Mouse (Mus musculus): Measurements from ENCODE around the gene Rogdi.

The Rogdi gene

DNA sequence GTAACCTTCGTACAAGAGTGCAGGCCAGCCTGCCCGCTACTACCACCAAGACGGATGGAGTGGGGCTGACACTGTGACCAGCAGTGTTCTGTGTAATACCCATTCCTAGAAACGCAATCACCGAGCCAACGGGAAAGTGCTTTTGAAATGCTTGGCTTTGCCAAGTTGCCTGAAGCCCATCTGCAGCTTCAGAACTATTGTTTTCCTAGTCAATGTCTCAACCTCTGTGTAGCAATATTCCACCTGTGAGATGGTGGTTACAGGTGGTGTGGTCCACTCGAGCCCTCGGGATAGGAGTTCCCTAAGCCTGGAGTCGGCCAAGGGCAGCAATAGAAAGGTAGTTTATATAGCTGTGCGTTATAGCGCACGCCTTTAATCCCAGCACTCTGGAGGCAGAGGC, 28.6 kb downstream of the Rogdi start:
- DNase-seq = no peak

DNA sequence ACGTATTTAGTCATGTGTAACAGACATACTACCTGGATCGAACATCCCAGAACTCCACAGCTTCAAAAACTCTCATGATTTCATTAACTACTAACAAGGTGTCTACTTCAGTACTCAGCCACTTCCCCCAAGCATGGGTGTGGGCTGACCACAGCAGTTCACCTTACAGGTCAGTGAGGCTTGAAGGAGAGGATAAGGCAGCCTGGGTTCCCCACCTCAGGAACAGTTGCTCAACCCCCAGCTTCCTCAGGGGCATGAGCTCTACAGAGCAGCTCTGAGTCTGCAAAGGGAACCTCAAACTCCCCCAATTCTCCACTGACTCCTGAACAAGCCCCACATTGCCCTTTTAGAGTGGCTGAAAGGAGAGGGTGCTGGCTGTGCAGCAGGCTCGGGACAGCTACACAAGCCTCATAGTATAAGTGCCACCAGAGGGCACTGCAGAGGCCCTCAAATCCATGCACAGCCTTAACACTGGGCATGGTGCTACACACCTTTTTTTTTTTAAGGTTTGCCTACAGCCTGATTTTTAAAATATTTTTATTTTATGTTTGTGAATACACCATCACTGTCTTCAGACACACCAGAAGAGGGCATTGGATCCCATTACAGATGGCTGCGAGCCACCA, 33.5 kb downstream of the Rogdi start:
- DNase-seq = peak in 1 of 2 experiments; percentile 42

DNA sequence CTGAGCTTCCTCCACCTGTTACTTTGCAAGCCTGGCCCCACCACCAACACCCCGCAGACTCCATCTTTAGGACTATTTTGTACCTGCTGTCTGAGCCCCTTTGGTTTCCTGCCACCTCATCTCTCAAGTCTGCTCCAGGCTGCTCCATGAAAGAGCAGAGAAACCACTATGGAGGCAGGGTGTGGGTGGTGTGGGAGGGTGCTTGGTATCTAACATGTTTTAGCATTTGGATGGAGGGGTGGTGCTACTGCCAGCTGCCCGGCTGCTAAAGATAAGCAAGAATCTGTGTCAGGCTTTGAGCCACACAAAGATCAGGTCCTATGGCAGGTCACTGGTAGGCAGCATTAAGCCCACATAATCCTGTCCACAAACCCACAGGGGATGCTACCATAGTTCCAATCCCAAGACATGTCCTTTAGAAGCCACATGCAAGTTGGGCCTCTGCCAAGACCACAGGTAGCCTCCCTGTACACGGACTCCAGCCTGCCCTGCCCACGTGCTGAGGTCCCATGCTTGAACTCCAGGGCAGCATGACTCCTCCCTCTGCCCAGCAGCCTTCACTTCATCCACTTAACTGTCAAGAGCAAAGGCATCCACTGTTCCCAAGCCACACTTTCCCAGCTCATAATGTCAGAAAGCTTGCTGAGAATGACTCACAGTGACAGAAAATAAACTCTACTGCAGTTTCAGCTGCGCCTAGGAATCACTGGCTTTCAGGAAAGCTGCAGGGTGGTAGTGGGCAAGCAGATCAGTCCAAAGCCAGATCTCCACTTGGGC, 34.9 kb downstream of the Rogdi start:
- peak; percentile 67 to 80 for DNase-seq

- DNase-seq = no peak
These were observed 37.2 kb downstream of the Rogdi start for GRCm38 (mm10) chr16:4976180-4976579.

DNA sequence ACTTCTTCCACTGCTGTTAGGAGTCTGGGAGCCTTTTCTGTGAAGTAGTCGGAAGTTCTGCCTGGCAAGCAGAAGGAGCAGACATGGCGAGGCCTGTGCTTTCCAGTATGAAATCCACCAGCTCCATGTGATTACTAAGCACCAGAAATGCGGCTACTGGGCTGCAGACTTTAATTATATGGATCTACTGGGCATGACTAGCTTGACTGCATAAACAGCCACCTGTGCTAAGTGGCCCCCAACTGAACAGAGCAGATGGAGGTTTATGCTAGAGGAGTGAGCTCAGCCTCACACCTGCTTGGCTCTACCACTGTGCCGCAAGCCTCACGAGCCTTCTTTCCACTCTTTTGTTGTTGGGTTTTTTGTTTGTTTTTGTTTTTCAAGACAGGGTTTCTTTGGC, 38.8 kb downstream of the Rogdi start:
- DNase-seq = no peak

- peak; percentile 38 to 64 for DNase-seq
These were observed 41.7 kb downstream of the Rogdi start for GRCm38 (mm10) chr16:4971626-4972025.

GRCm38 (mm10) chr16:4969055-4969843, 44.1 kb downstream of the Rogdi start:
- DNase-seq = peak; percentile 32 to 46

GRCm38 (mm10) chr16:4968426-4968825, 44.9 kb downstream of the Rogdi start:
- DNase-seq = no peak

DNA sequence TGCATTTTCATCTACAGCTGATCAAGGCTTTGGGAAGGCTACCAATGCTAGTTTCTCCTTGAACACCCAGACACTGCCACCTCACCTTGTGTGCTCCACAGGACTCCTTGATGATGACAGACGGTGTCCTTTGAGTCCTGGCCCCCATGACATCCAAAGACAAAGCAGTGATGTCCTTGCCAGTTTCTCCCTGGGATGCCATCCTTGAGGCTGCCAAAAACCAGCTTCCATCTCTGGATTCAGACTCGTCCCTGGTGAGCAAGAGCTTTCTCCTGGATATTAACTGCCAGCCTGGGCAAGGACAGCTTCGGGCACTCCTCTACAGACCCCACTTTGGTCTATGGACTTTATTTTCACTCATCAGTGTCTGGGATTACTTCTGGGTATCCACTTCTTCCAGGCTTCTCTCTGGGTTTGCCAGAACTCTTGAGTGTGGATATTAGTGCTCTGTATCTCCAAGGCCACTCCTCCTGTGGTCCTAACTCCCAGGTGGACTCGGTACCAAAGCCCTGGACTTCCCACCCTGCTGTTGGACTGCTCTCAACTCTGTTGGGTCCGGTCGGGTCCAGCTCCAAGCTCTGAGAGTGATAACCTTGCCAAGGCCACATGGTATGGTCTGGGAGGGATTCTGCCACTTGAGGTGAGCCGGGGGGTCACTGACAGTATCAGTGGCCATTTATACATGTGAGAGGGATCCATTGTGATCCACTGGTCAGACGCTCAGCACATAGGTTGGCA, 47.8 kb downstream of the Rogdi start:
- no peak for DNase-seq

- DNase-seq = peak in 1 of 2 experiments; percentile 28
These were observed 48.5 kb downstream of the Rogdi start for GRCm38 (mm10) chr16:4964731-4965391.

- peak; percentile 98 to 99 for DNase-seq
These were observed 49.3 kb downstream of the Rogdi start, which contains the start of gene Anks3 for GRCm38 (mm10) chr16:4963797-4964709. TSS of gene Anks3 (minus strand) at chr16:4964205.

GRCm38 (mm10) chr16:4963346-4963745, 50.0 kb downstream of the Rogdi start:
- DNase-seq = no peak

GRCm38 (mm10) chr16:4960260-4960659, 53.1 kb downstream of the Rogdi start:
- no peak for DNase-seq
